Mouse (Mus musculus) C2C12 (cell line): Measurements from ENCODE around the gene Ucma. TPM values are rescaled to one million over a fixed set of nuclear protein-coding genes. Genes with fewer than 3 reads are reported as not detected.

Source experiments
- H3K27me3 ChIP-seq: one replicate; pipeline ENCODE4 v1.6.1; 2011; ENCODE audit not compliant: control insufficient read depth, insufficient read depth, insufficient read length
- H3K36me3 ChIP-seq: one replicate; pipeline ENCODE4 v1.6.1; 2011; ENCODE audit not compliant: control insufficient read depth, insufficient read depth
- H3K4me3 ChIP-seq: one replicate; pipeline ENCODE4 v1.5.1; 2011; ENCODE audit warnings: mild to moderate bottlenecking, control low read depth; ENCODE audit not compliant: poor library complexity, insufficient read depth, severe bottlenecking
- H3K79me2 ChIP-seq: one replicate; pipeline ENCODE4 v1.6.1; 2011; ENCODE audit not compliant: control insufficient read depth, insufficient read depth
- H3K79me3 ChIP-seq: one replicate; pipeline ENCODE4 v1.6.1; 2011; ENCODE audit warnings: low read depth, control low read depth
- H3ac ChIP-seq: one replicate; pipeline ENCODE3; 2011; ENCODE audit warnings: low read depth; ENCODE audit not compliant: control insufficient read depth, insufficient read length
- CEBPB ChIP-seq: IDR thresholded peaks from one replicate; pipeline ENCODE4 v1.6.1; 2011; ENCODE audit warnings: low read depth, mild to moderate bottlenecking, control low read depth, moderate library complexity
- CTCF ChIP-seq: IDR thresholded peaks from one replicate; pipeline ENCODE4 v1.5.1; 2011; ENCODE audit not compliant: control insufficient read depth, insufficient read depth, insufficient read length
- FOSL1 ChIP-seq: IDR thresholded peaks from one replicate; pipeline ENCODE4 v1.8.0; 2011; ENCODE audit warnings: mild to moderate bottlenecking, low read length; ENCODE audit not compliant: poor library complexity, insufficient read depth, severe bottlenecking
- MAX ChIP-seq: IDR thresholded peaks from one replicate; pipeline ENCODE4 v1.6.1; 2011; ENCODE audit warnings: mild to moderate bottlenecking, control low read depth
- MYOD1 ChIP-seq: IDR thresholded peaks from one replicate; pipeline ENCODE4 v1.6.1; 2011; ENCODE audit warnings: low read depth; ENCODE audit not compliant: control insufficient read depth, insufficient read length
- MYOG ChIP-seq: IDR thresholded peaks from one replicate; pipeline ENCODE4 v1.6.1; 2011; ENCODE audit not compliant: control insufficient read depth, insufficient read length; ENCODE audit errors: extremely low read depth
- USF1 ChIP-seq: IDR thresholded peaks from one replicate; pipeline ENCODE4 v1.6.1; 2011; ENCODE audit warnings: low read depth, mild to moderate bottlenecking, control low read depth, moderate library complexity
- polyA plus RNA-seq: library from polyadenylated mRNA; unstranded; fragments of >200 nt; fragmentation: generic; extraction: Trizol; gene quantifications from one replicate; pipeline ENCODE4 v1.2.1, GENCODE M21; 2012; ENCODE audit warnings: missing spikeins

Gene Ucma
- polyA plus RNA-seq, 1 experiment = 0.07 TPM

DNA sequence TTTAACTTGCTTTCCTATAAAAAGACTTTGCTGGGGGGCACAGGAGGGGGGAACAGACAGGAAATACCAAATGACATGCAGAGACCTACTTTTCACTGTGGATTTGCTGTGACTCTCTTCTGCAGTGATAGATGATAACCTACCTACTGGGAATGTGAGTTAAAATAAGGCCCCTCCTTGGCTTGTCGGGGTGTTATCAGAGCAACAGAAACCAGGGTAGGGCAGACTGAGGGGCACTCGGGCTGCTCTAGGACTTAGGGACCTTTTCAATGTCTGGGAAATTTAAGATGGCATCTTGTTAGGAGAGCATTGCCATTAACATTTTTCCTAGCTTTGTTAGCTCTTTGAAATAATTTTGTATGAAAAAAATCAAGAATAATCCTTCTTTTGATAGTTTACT lies 47.4 kb downstream of the Ucma start:
- Histone ChIP-seq H3ac (no peak overlapping the region), H3K79me2 (no peaks in the 10 kb centered on the region), H3K27me3 (no peaks in the 10 kb centered on the region), H3K4me3 (no peak overlapping the region), H3K36me3 (peaks cover 8% of the 10 kb centered on the region), H3K79me3 (no peaks in the 10 kb centered on the region)
- TF ChIP-seq MYOD1 = no peak
- TF ChIP-seq FOSL1 = no peak
- no peak for TF ChIP-seq CEBPB

DNA sequence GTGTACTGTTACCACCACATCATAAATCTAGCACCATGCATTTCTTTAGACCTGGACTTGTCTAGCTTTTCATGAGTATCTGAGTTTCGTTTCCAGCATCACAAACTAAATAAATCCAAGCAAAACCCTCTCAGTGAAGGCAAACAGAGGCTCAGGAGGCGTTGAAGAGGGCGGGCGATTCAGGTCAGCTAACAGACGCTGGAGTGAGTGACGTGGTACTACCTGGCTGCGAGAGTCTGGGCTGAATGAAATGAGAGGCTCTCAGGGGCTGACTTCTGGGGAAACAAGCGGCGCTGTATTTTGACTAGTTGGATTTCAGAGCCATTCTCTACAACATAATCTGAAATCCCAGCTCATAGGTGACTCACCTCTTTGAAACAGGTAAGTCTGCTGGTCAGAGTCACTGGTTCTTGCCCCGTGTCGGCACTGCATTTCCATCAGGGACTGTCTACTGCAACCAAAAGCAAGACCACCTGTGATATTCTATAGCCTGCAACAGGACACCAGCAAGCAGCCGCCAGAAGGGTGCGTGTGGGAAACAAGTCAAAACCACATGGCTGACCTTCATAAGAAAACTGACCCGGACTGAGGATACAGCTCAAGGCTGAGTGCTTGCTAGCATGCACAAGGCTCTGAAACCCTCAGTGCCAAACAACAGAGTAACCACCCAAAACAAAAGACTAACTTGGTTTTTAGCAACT lies 47.9 kb downstream of the Ucma start:
- TF ChIP-seq CEBPB (no peak), MYOG (no peak)
- Histone ChIP-seq H3ac (no peak overlapping the region), H3K27me3 (no peaks in the 10 kb centered on the region), H3K36me3 (peaks cover 8% of the 10 kb centered on the region), H3K79me3 (no peaks in the 10 kb centered on the region), H3K79me2 (no peaks in the 10 kb centered on the region), H3K4me3 (no peak overlapping the region)

DNA sequence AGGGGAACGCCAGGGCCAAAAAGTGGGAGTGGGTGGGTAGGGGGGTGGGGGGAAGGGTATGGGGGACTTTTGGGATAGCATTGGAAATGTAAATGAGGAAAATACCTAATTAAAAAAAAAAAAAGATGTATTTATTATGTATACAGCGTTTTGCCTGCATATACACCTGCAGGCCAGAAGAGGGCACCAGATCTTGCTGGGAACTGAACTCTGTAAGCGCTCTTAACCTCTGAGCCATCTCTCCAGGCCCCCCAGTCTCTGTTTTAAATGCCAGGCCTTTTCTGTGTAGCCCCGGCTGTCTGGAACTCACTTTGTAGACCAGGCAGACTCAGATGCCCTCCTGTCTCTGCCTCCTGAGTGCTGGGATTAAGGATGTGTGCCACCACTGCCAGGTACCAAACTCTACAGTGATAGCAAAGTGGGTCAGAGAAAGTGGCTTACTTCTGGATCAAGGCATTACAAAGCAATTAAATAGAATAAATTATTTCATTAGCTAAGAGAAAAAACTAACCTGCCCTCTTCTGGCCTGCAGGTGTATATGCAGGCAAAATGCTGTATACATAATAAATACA lies 49.3 kb downstream of the Ucma start:
- H3ac ChIP-seq = no peak overlapping the region
- H3K36me3 ChIP-seq = peaks cover 12% of the 10 kb centered on the region
- H3K79me3 ChIP-seq = no peaks in the 10 kb centered on the region
- H3K79me2 ChIP-seq = no peaks in the 10 kb centered on the region
- no peak overlapping the region for H3K4me3 ChIP-seq
- TF ChIP-seq USF1 (no peak), FOSL1 (no peak), MAX (no peak), CEBPB (no peak)
- no peaks in the 10 kb centered on the region for H3K27me3 ChIP-seq

DNA sequence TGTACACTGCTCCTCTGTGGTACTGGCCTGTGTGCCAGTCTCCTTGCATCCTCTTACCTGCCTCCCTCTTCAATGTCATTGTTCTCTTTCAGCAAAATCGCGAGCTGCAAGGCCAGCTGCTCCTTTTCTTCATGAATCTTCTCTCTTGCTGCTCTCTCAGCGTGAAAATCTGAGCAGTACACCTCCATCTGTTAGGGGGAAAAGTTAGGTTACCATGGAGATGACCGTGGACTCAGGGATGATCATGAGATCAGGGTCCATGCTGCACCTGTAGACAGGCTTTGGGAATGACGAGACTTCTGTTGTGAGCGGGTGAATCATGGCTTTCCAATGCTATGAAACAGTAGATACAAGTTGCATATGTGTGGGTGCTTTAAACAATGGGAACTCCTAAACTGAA lies 51.1 kb downstream of the Ucma start:
- Histone ChIP-seq H3K36me3 (peaks cover 10% of the 10 kb centered on the region), H3ac (no peak overlapping the region), H3K4me3 (no peak overlapping the region), H3K79me2 (no peaks in the 10 kb centered on the region), H3K79me3 (no peaks in the 10 kb centered on the region), H3K27me3 (no peaks in the 10 kb centered on the region)
- no peak for TF ChIP-seq USF1
- TF ChIP-seq MAX = no peak
- no peak for TF ChIP-seq CEBPB
- TF ChIP-seq MYOG = no peak
- no peak for TF ChIP-seq CTCF
- no peak for TF ChIP-seq MYOD1
- no peak for TF ChIP-seq FOSL1

DNA sequence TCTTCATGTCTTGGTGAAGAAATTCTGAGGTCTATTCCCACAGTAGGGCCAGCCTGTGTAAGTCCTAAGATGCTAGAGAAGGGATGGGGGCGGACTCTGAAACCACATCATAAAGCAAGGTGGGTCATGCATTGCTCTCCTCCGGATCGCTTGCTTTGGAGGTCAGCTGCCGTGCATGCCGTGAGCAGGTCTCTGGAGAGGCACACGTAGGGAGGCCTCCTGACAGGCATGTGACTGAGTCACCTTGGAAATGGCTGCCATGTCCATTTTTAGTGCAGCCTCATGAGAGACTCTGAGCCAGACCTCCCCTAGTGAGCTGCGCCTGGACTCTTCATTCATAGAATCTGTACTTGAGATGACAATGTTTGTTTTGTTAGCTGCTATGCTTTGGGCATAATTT lies 52.1 kb downstream of the Ucma start:
- H3K79me2 ChIP-seq = no peaks in the 10 kb centered on the region
- TF ChIP-seq CEBPB (no peak), CTCF (no peak), MYOG (no peak), MYOD1 (no peak), USF1 (no peak), FOSL1 (no peak), MAX (no peak)
- no peak overlapping the region for H3K4me3 ChIP-seq
- no peaks in the 10 kb centered on the region for H3K79me3 ChIP-seq
- peaks cover 10% of the 10 kb centered on the region for H3K36me3 ChIP-seq
- no peak overlapping the region for H3ac ChIP-seq
- no peaks in the 10 kb centered on the region for H3K27me3 ChIP-seq

DNA sequence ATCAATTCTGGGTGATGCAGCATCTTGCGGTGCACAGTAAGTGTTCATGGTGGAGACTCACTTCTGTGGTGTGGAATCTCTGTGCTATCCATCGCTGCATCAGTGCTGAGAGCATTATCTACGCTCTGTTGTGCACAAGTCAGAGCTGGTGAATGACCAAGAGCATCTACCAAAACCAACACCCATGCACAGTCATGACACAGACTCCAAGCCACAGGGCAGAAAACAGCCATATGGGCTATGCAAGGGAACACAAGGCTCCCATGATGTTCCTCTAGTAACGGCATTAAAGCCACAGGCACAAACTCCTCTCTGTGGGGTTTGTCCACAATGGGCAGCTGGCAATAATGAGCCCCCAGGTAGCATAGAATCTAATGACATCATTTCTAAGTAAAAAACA lies 53.9 kb downstream of the Ucma start:
- Histone ChIP-seq H3ac (no peak overlapping the region), H3K36me3 (peaks cover 10% of the 10 kb centered on the region), H3K27me3 (no peaks in the 10 kb centered on the region), H3K4me3 (no peak overlapping the region), H3K79me3 (no peaks in the 10 kb centered on the region), H3K79me2 (no peaks in the 10 kb centered on the region)
- TF ChIP-seq CTCF (no peak), CEBPB (no peak), MYOG (no peak), MAX (no peak), USF1 (no peak), FOSL1 (no peak), MYOD1 (no peak)
